ENCODE assay signal across 17 mouse cellular contexts in the genomic region with DNA sequence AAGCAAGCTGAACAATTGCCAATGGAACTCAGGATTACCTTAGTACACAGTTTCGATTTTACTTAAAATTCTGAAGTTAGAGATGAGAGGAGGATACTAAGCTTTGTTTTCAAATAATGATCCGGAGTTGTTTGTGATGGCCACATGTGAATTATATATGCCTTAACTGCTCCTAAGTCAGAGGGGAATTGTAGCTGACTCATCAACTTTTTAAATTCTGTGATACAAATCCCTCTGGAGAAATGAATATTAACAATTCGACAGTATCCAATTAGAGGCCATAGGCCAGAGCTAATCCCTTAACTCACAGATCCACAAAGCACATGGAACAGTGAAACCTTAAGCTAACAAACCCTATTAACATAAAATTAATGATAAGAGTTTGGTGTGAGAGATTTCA.
A peak's percentile ranks its signal among the peaks of the same experiment; 100 is the strongest.
DNase-seq lines count a peak whose midpoint lies in the region; TF ChIP-seq lines count a peak whose summit lies in the region.
"Had no signal": no experiment of that assay in that cellular context is flagged by ENCODE, and none has a peak within 500 bp of the region (broad histone marks: within the 10 kb centered on the region; RNA-seq: fewer than 3 reads in every experiment).

No protein-coding gene starts in this region.

- no peak overlapping the region for H3K4me2 ChIP-seq in CH12.LX (ENCODE audit: insufficient read depth, low read depth, poor library complexity, severe bottlenecking)

- DNase-seq in CH12.LX (ENCODE audit: extremely low read depth) (no peak), ES-E14 (ENCODE audit: low read depth, low spot score) (no peak)
- DNase-seq in kidney, adult 18-20 months = no peak
- DNase-seq in lung, postnatal 36 days = no peak
- DNase-seq: adrenal gland, adult 2 months; adrenal gland, adult 8-10 months; adrenal gland, postnatal 10 days; adrenal gland, postnatal 14 days; adrenal gland, postnatal 25 days; adrenal gland, postnatal 36 days; B cell, adult 2 months; cerebellum, adult 11 months; cerebellum, adult 11-12 months; cerebellum, adult 18-20 months; cerebellum, adult 2 months; cerebellum, adult 8-10 months had no signal

- in situ Hi-C loops in CH12.LX (cut with MboI; ENCODE audit: low pct_ligation_motif_present, low pct_unique_long_range_greater_than_20kb, low sequenced_read_pairs) = no loop called here
- in situ Hi-C loops in ES-E14 (cut with MboI; ENCODE audit: low sequenced_read_pairs in 2 of 2, unreplicated experiment in 2 of 2) = no loop called here

- no peaks in the 10 kb centered on the region for H3K27me3 ChIP-seq in CH12.LX (replicated peaks)

- no peak overlapping the region for H3K9ac ChIP-seq in CH12.LX (ENCODE audit: insufficient read depth, low read depth)
- no peak overlapping the region for H3K9ac ChIP-seq in ES-E14 (ENCODE audit: insufficient read depth, low read depth, low read length, poor library complexity, severe bottlenecking)

- TF ChIP-seq CTCF in CH12.LX (conservative IDR thresholded peaks at IDR 0.05 in 1 of 2, IDR thresholded peaks at IDR 0.05 in 1 of 2; ENCODE audit: low read depth in 2 of 2, low read length in 2 of 2) = no peak

- dilution Hi-C loops in CH12.LX (cut with MboI; ENCODE audit: extremely low pct_ligation_motif_present, extremely low pct_unique_long_range_greater_than_20kb, low sequenced_read_pairs) = no loop called here

- H3K4me3 ChIP-seq in CH12.LX (replicated peaks in 1 of 3; ENCODE audit: low read depth in 2 of 3, low read length in 2 of 3, poor library complexity in 1 of 3) = no peak overlapping the region
- H3K4me3 ChIP-seq in ES-E14 (ENCODE audit: insufficient read depth in 1 of 2, low read depth in 1 of 2, low read length in 2 of 2, poor library complexity in 1 of 2, severe bottlenecking in 1 of 2) = no peak overlapping the region

- H3K27ac ChIP-seq in CH12.LX (ENCODE audit: insufficient read depth, low read depth) (no peak overlapping the region), ES-E14 (ENCODE audit: insufficient read depth, low read depth, low read length, poor library complexity, severe bottlenecking) (no peak overlapping the region)

- TF ChIP-seq POLR2A in CH12.LX (IDR thresholded peaks at IDR 0.05; ENCODE audit: low read depth, low read length) = no peak

- H3K4me1 ChIP-seq in CH12.LX (ENCODE audit: control insufficient read depth in 1 of 2, insufficient read depth in 2 of 2) (no peaks in the 10 kb centered on the region), ES-E14 (ENCODE audit: control insufficient read depth in 2 of 2, insufficient read depth in 2 of 2, low read length in 2 of 2, poor library complexity in 1 of 2) (no peaks in the 10 kb centered on the region)

- H3K9me3 ChIP-seq in CH12.LX (replicated peaks; ENCODE audit: low read length) = no peaks in the 10 kb centered on the region
- H3K9me3 ChIP-seq in ES-E14 (ENCODE audit: control insufficient read depth, insufficient read depth, low read depth, low read length) = no peaks in the 10 kb centered on the region
- H3K9me3 ChIP-seq: G1E had no signal

- H3K36me3 ChIP-seq in CH12.LX (replicated peaks in 1 of 2; ENCODE audit: control insufficient read depth in 1 of 2, insufficient read depth in 1 of 2, low read length in 1 of 2) (no peaks in the 10 kb centered on the region), ES-E14 (ENCODE audit: control insufficient read depth, insufficient read depth, low read length, poor library complexity, severe bottlenecking) (no peaks in the 10 kb centered on the region)
- H3K36me3 ChIP-seq: G1E had no signal

- TF ChIP-seq RAD21 in CH12.LX (IDR thresholded peaks at IDR 0.05; ENCODE audit: low read depth, low read length) = no peak

- H3K79me2 ChIP-seq in CH12.LX (replicated peaks; ENCODE audit: control insufficient read depth, extremely low read depth, insufficient read depth, poor library complexity, severe bottlenecking) = no peaks in the 10 kb centered on the region

- TF ChIP-seq EP300 in CH12.LX (IDR thresholded peaks at IDR 0.05; ENCODE audit: low read length) = no peak

TF ChIP-seq in CH12.LX, 34 proteins besides CTCF, POLR2A, EP300 and RAD21:
- TF ChIP-seq JUND (conservative IDR thresholded peaks at IDR 0.05; ENCODE audit: low read depth, low read length) (no peak), TBP (conservative IDR thresholded peaks at IDR 0.05; ENCODE audit: low read depth, low read length) (no peak), MAX (IDR thresholded peaks at IDR 0.05; ENCODE audit: low read length) (no peak), MAFK (IDR thresholded peaks at IDR 0.05; ENCODE audit: insufficient replicate concordance, low read length) (peak; percentile 56; the same call in 1 of the 2 replicates), SMC3 (IDR thresholded peaks at IDR 0.05; ENCODE audit: low read depth, low read length) (no peak)

TF ChIP-seq in ES-E14, 5 proteins besides CTCF, POLR2A, EP300 and RAD21:
- peak; percentile 58 for TF ChIP-seq MAFK (IDR thresholded peaks at IDR 0.05; ENCODE audit: insufficient read depth, low read depth, low read length)
- TF ChIP-seq ZC3H11A (IDR thresholded peaks at IDR 0.05; ENCODE audit: borderline replicate concordance, low read depth, low read length) = no peak
